In the genomic region with DNA sequence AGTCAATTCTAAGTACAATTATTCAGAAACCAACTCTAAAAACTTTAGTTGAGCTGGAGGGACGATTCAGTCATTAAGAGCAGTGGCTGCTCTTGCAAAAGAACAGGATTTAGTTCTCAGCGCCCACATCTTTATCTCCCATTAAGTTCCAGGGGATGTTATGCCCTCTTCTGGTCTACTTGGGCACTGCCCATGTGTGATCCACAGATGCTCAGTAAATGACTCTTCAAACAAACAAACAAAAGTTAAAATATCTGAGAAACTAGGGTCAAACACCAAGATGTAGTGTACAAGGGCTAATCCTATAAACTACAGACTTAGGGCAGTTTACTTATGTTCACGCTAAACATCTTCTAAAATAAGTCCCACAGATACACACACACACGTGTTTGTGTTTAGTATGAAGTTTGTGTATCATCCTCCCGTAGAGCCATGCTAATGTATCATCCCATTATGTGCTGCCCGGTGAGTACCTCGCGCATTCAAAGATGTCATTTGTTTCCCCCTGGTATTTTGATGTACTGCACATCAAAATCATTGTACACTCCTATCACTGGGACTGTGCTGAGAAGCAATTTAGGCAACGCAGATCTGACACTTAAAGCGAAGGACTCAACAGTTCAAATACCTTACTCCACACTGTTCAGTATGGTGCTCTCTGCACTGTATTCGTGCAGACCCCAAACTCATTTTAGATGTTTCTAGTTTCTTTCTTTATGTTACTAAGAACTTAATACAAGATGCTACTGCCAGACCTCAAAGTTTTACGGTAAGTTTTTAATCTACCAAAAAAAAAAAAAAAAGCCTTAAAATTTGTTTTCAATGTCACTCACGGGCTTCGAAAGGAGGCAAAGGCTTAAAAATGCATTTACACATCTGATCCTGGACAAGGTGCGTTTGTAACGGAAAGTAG, we compare ENCODE assay signal across 8 mouse cellular contexts. TPM values are rescaled to one million over a fixed set of nuclear protein-coding genes. Genes with fewer than 3 reads are reported as not detected.
DNase-seq lines count a peak whose midpoint lies in the region; ATAC-seq and TF ChIP-seq lines count a peak whose summit lies in the region.

No protein-coding gene starts in this region.

- H3K4me3 ChIP-seq in layer of hippocampus, adult 2 months = peak overlapping the region; percentile 96
- H3K4me3 ChIP-seq in hindbrain, embryonic 10.5 days = peak overlapping the region; percentile 87
- peak overlapping the region; percentile 91 for H3K4me3 ChIP-seq in liver, embryonic 16.5 days (ENCODE audit: low read depth, low read length)
- H3K4me3 ChIP-seq in small intestine, adult 2 months (ENCODE audit: low read depth, low read length) = peak overlapping the region; percentile 89

- no peak; the same call in 1 of the 2 replicates for ATAC-seq in liver, embryonic 16.5 days (ENCODE audit: low read depth)
- ATAC-seq in frontal cortex, adult (ENCODE audit: low TSS enrichment) = no peak

- peak; percentile 67 for TF ChIP-seq CTCF in layer of hippocampus, adult 2 months (conservative IDR thresholded peaks at IDR 0.05)
- TF ChIP-seq CTCF in brain, embryonic 14.5 days (IDR thresholded peaks at IDR 0.05; ENCODE audit: borderline replicate concordance, extremely low read depth, insufficient read depth, insufficient read length) = peak; percentile 32; the same call in 1 of the 2 replicates
- no peak for TF ChIP-seq CTCF in small intestine, adult 2 months (IDR thresholded peaks at IDR 0.05; ENCODE audit: extremely low read depth, insufficient read length, insufficient replicate concordance, low read depth, low read length)

- DNase-seq in layer of hippocampus, adult 2 months (ENCODE audit: low spot score in 2 of 2) = no peak
- no peak for DNase-seq in layer of hippocampus, postnatal 14 days (ENCODE audit: low spot score in 2 of 2)
- DNase-seq in brain, embryonic 14.5 days (ENCODE audit: low read depth) = peak; percentile 28
- DNase-seq in hindbrain, embryonic 10.5 days (ENCODE audit: low spot score) = no peak
- DNase-seq in testis, postnatal 10 days (ENCODE audit: low spot score) = no peak

- peaks cover 24% of the 10 kb centered on the region for H3K36me3 ChIP-seq in hindbrain, embryonic 10.5 days
- H3K36me3 ChIP-seq in liver, embryonic 16.5 days (ENCODE audit: control insufficient read depth, insufficient read depth) = peaks cover 4% of the 10 kb centered on the region
- H3K36me3 ChIP-seq in small intestine, adult 2 months (ENCODE audit: control insufficient read depth, insufficient read depth, low read length) = peaks cover 6% of the 10 kb centered on the region; the same call in 1 of the 2 replicates

- TF ChIP-seq POLR2A in brain, embryonic 14.5 days (IDR thresholded peaks at IDR 0.05; ENCODE audit: borderline replicate concordance, extremely low read depth, insufficient read depth, insufficient read length, poor library complexity, severe bottlenecking) = no peak
- TF ChIP-seq POLR2A in small intestine, adult 2 months (IDR thresholded peaks at IDR 0.05; ENCODE audit: low read depth, low read length) = no peak

- peak overlapping the region; percentile 96 for H3K9ac ChIP-seq in liver, embryonic 16.5 days (ENCODE audit: low read depth, low read length)

- peak overlapping the region; percentile 89 for H3K27ac ChIP-seq in layer of hippocampus, adult 2 months
- peak overlapping the region; percentile 98 for H3K27ac ChIP-seq in hindbrain, embryonic 10.5 days
- peak overlapping the region; percentile 83 for H3K27ac ChIP-seq in liver, embryonic 16.5 days (ENCODE audit: low read length)
- H3K27ac ChIP-seq in small intestine, adult 2 months (ENCODE audit: insufficient read depth, low read depth, low read length) = no peak overlapping the region

- WGBS in hindbrain, embryonic 10.5 days = 32% methylated on average over 16 of the region's 16 CpGs
- 27% methylated on average over 16 of the region's 16 CpGs for WGBS in liver, embryonic 16.5 days (ENCODE audit: insufficient replicate concordance)
- WGBS in small intestine, adult 2 months = 31% methylated on average over 16 of the region's 16 CpGs

- H3K4me1 ChIP-seq in hindbrain, embryonic 10.5 days (replicated peaks) = peaks cover 9% of the 10 kb centered on the region
- H3K4me1 ChIP-seq in liver, embryonic 16.5 days (ENCODE audit: control insufficient read depth, low read depth, low read length) = peaks cover 5% of the 10 kb centered on the region
- H3K4me1 ChIP-seq in small intestine, adult 2 months (ENCODE audit: control insufficient read depth, insufficient read depth, insufficient read length, low read length) = peaks cover 2% of the 10 kb centered on the region

- peak overlapping the region; percentile 95 for H3K4me2 ChIP-seq in liver, embryonic 16.5 days (ENCODE audit: low read depth, low read length)

- no peaks in the 10 kb centered on the region for H3K9me3 ChIP-seq in hindbrain, embryonic 10.5 days
- no peaks in the 10 kb centered on the region for H3K9me3 ChIP-seq in liver, embryonic 16.5 days (replicated peaks; ENCODE audit: control insufficient read depth, low read length)

- no peaks in the 10 kb centered on the region for H3K27me3 ChIP-seq in hindbrain, embryonic 10.5 days (ENCODE audit: insufficient read depth, poor library complexity, severe bottlenecking)
- H3K27me3 ChIP-seq in liver, embryonic 16.5 days (ENCODE audit: control insufficient read depth, insufficient read depth, low read depth, low read length) = no peaks in the 10 kb centered on the region
- no peaks in the 10 kb centered on the region for H3K27me3 ChIP-seq in small intestine, adult 2 months (ENCODE audit: control insufficient read depth, insufficient read depth, low read length)

RNA-seq across cellular contexts. Expression of a gene that starts 0.9 kb away (rescaled TPM):
- total RNA-seq in layer of hippocampus, adult 2 months (2021) = 1 to 10 TPM; 8.4 to 9.5 TPM
- total RNA-seq in layer of hippocampus, postnatal 14 days (2021) = 1 to 10 TPM; 6.4 to 7.5 TPM
- 11.4 and 15.3 TPM in 2 replicates for polyA plus RNA-seq in brain, embryonic 14.5 days (2012; rRNA removed)
- 25.6 and 29.5 TPM in 2 replicates for polyA plus RNA-seq in hindbrain, embryonic 10.5 days (2016; fragmentation: Nextera tagmentation; extraction: Ambion mirVana)
- polyA plus RNA-seq in liver, embryonic 16.5 days (2015; fragmentation: Nextera tagmentation; extraction: Ambion mirVana) = 13.2 and 13.4 TPM in 2 replicates
- polyA plus RNA-seq in small intestine, adult 2 months (2012; rRNA removed) = 0.63 and 0.95 TPM in 2 replicates

RNA-seq across cellular contexts. Expression of a gene that starts 21.4 kb away (rescaled TPM):
- total RNA-seq in layer of hippocampus, adult 2 months (2021) = 10 to 100 TPM; 55.6 to 66.2 TPM
- 10 to 100 TPM; 58.6 to 62.2 TPM for total RNA-seq in layer of hippocampus, postnatal 14 days (2021)
- polyA plus RNA-seq in brain, embryonic 14.5 days (2012; rRNA removed) = 49.6 and 55.6 TPM in 2 replicates
- polyA plus RNA-seq in hindbrain, embryonic 10.5 days (2016; fragmentation: Nextera tagmentation; extraction: Ambion mirVana) = 198 and 208 TPM in 2 replicates
- 105 and 134 TPM in 2 replicates for polyA plus RNA-seq in liver, embryonic 16.5 days (2015; fragmentation: Nextera tagmentation; extraction: Ambion mirVana)
- 1.8 and 3.4 TPM in 2 replicates for polyA plus RNA-seq in small intestine, adult 2 months (2012; rRNA removed)

RNA-seq across cellular contexts. Expression of a gene that starts 21.4 kb away (rescaled TPM):
- 10 to 100 TPM; 15.8 to 18.1 TPM for total RNA-seq in layer of hippocampus, adult 2 months (2021)
- total RNA-seq in layer of hippocampus, postnatal 14 days (2021) = 10 to 100 TPM; 13.2 to 18.5 TPM
- 31.6 and 32.3 TPM in 2 replicates for polyA plus RNA-seq in brain, embryonic 14.5 days (2012; rRNA removed)
- 18.3 and 23.1 TPM in 2 replicates for polyA plus RNA-seq in hindbrain, embryonic 10.5 days (2016; fragmentation: Nextera tagmentation; extraction: Ambion mirVana)
- polyA plus RNA-seq in liver, embryonic 16.5 days (2015; fragmentation: Nextera tagmentation; extraction: Ambion mirVana) = 8.4 and 8.6 TPM in 2 replicates
- polyA plus RNA-seq in small intestine, adult 2 months (2012; rRNA removed) = 2.5 and 4.8 TPM in 2 replicates

RNA-seq across cellular contexts. Expression of a gene that starts 25.7 kb away (rescaled TPM):
- total RNA-seq in layer of hippocampus, adult 2 months (2021) = 1 to 10 TPM; 2.1 to 3.7 TPM
- 1 to 10 TPM; 2.2 to 3.1 TPM for total RNA-seq in layer of hippocampus, postnatal 14 days (2021)
- polyA plus RNA-seq in brain, embryonic 14.5 days (2012; rRNA removed) = 0.14 and 0.40 TPM in 2 replicates
- polyA plus RNA-seq in hindbrain, embryonic 10.5 days (2016; fragmentation: Nextera tagmentation; extraction: Ambion mirVana) = 0.50 and 0.96 TPM in 2 replicates
- polyA plus RNA-seq in liver, embryonic 16.5 days (2015; fragmentation: Nextera tagmentation; extraction: Ambion mirVana) = 4.9 and 5.0 TPM in 2 replicates
- 10.9 and 28.4 TPM in 2 replicates for polyA plus RNA-seq in small intestine, adult 2 months (2012; rRNA removed)

Comparison
In these comparisons a context has a peak if more than half of its experiments do, and no peak if none do; other contexts are left out.
1. RNA of a gene that starts 21.4 kb away (polyA plus RNA-seq): 198 to 208 TPM in hindbrain, embryonic 10.5 days, 105 to 134 TPM in liver, embryonic 16.5 days and 49.6 to 55.6 TPM in brain, embryonic 14.5 days; 1.8 to 3.4 TPM in small intestine, adult 2 months; every median in the first group is over 10 times any median in the second.
2. Peak in every context shown above with its lines, with median percentiles within 50 percentile points of each other: H3K4me3 ChIP-seq.